Mouse (Mus musculus) heart, embryonic 16.5 days (tissue): ENCODE data around the gene Lacc1. TPM values are rescaled to one million over a fixed set of nuclear protein-coding genes. Genes with fewer than 3 reads are reported as not detected.

Experiments used
- ATAC-seq: fragments of 200-750 bp; cut with Nextera tagmentation; replicated peaks from 2 replicates; pipeline ENCODE4 v1.8.0; 2017; ENCODE audit warnings: moderate number of reproducible peaks; ENCODE audit not compliant: insufficient read depth, low FRiP score; ENCODE audit errors: extremely low read depth
- H3K27ac ChIP-seq: fragments of 300-500 bp; sonication (generic); 2 replicates; pipeline ENCODE4 v1.5.1; 2014; ENCODE audit warnings: mild to moderate bottlenecking, low read length, control low read depth, moderate library complexity
- H3K27me3 ChIP-seq: fragments of 300-500 bp; sonication (generic); 2 replicates; pipeline ENCODE4 v1.6.1; 2014; ENCODE audit warnings: low read length, mixed read lengths; ENCODE audit not compliant: control insufficient read depth, insufficient read depth
- H3K36me3 ChIP-seq: fragments of 300-500 bp; sonication (generic); 2 replicates; pipeline ENCODE4 v1.6.1; 2014; ENCODE audit not compliant: control insufficient read depth, insufficient read depth
- H3K4me1 ChIP-seq: fragments of 300-500 bp; sonication (generic); 2 replicates; pipeline ENCODE4 v1.6.1; 2014; ENCODE audit warnings: low read length, mixed read lengths; ENCODE audit not compliant: control insufficient read depth, insufficient read depth
- H3K4me2 ChIP-seq: fragments of 300-500 bp; sonication (generic); 2 replicates; pipeline ENCODE4 v1.6.1; 2014; ENCODE audit warnings: low read depth, mild to moderate bottlenecking, control low read depth, low read length
- H3K4me3 ChIP-seq: fragments of 300-500 bp; sonication (generic); 2 replicates; pipeline ENCODE4 v1.5.1; 2014; ENCODE audit warnings: mild to moderate bottlenecking, control low read depth, low read length
- H3K9ac ChIP-seq: fragments of 300-500 bp; sonication (generic); 2 replicates; pipeline ENCODE4 v1.6.1; 2014; ENCODE audit warnings: low read length, control low read depth
- H3K9me3 ChIP-seq: fragments of 300-500 bp; sonication (generic); replicated peaks from 2 replicates; pipeline ENCODE4 v1.6.1; 2016; ENCODE audit warnings: low read length; ENCODE audit not compliant: control insufficient read depth
- WGBS: fragments of 180-500 bp; shearing (Covaris S2); extraction: QIAGEN DNeasy Blood & Tissue Kit; methylation state at CpG from one replicate; pipeline ENCODE4 v1.1.7; 2014; 5-methylcytosine and 5-hydroxymethylcytosine counted together
- polyA plus RNA-seq: library from polyadenylated mRNA; unstranded; fragments of >200 nt; fragmentation: Nextera tagmentation; extraction: Ambion mirVana; gene quantifications from 2 replicates; pipeline ENCODE4 v1.2.1, GENCODE M21; 2015

Lacc1 gene
- polyA plus RNA-seq, result 6.0 and 7.7 TPM in 2 replicates

DNA sequence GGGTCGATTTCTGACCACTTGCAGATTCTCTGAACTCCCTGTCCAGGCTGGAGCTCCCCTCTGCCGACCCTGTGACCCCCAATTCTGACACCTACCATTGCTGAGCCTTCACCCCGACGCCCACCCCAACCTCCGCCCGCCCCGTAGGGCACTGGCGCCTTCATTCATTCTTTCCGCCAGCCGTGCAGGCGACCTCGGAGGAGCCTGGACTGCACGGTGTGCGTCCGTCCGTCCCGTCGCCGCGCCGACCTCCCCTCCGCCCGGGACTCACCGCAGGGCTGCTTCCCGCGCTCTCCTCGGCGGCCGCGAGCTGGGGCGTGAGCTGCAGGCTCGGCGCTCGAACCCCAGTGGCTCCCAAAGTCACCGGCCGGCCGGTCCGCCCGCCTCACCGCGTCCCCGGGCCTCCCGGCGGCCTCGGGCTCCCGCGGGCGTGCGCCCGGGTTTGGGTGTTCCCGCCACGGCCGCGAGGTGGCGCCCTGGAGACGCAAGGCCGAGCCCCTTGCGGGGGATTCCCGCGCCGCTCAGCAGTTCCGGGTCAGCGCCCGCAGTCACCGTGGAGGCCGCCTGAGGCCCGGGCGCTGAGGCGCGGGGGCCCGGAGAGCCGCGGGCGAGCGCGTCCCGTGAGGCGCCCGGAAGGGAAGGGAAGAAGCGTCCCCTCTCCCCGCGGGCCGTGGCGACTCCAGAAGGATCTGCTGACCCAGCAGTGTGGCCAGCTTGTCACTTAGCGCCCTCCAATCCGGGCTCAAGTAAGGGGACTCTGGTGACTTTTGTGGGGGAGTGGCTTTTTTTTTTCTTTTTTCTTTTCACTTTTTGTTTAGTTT, at the start of gene Lacc1, which contains the start of gene Ccdc122:
TSS of gene Lacc1 (minus strand) at position 679 of the 821 bp plus-strand sequence.
TSS of gene Ccdc122 (plus strand) at position 547 of the 821 bp plus-strand sequence.
- Histone ChIP-seq H3K4me2 (peak within 1 kb of the TSS; percentile 91), H3K4me1 (peaks cover 14% of the 10 kb centered on the region), H3K9ac (peak within 1 kb of the TSS; percentile 87), H3K27ac (0 out of 2 replicates have a peak within 1 kb of the TSS, but pooled peaks have one; percentile 7), H3K4me3 (peak within 1 kb of the TSS; percentile 77), H3K27me3 (no peaks in the 10 kb centered on the region), H3K36me3 (no peaks in the 10 kb centered on the region), H3K9me3 (no peaks in the 10 kb centered on the region)
- under 1% methylated on average over 83 of the region's 86 CpGs for WGBS
- peak; percentile 78 for ATAC-seq

DNA sequence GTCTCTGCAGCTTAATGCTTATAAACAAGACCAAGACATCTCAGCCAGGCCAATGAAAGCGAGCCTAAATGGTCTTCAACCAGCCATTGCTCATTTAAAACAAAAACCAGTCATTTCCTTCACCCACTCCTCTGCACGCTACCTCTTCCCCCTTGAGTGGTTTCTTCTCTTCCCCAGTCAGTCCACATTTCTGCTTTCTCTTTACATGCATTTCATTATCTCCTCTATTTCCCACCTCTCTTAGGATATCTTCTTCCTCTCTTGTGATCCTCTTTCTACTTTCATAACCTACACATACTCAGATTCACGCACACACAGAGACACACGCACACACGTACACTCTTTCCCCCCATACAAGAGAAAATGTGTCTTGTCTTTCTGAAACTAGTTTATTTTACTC, 44.5 kb upstream of the Lacc1 start:
- H3K4me3 ChIP-seq, result no peak overlapping the region
- WGBS, result 88% methylated on average over 5 of the region's 5 CpGs
- no peak overlapping the region for H3K9ac ChIP-seq
- no peak for ATAC-seq
- H3K27ac ChIP-seq, result no peak overlapping the region
- H3K36me3 ChIP-seq, result no peaks in the 10 kb centered on the region
- no peaks in the 10 kb centered on the region for H3K4me1 ChIP-seq
- no peaks in the 10 kb centered on the region for H3K9me3 ChIP-seq
- H3K27me3 ChIP-seq, result no peaks in the 10 kb centered on the region
- no peak overlapping the region for H3K4me2 ChIP-seq

DNA sequence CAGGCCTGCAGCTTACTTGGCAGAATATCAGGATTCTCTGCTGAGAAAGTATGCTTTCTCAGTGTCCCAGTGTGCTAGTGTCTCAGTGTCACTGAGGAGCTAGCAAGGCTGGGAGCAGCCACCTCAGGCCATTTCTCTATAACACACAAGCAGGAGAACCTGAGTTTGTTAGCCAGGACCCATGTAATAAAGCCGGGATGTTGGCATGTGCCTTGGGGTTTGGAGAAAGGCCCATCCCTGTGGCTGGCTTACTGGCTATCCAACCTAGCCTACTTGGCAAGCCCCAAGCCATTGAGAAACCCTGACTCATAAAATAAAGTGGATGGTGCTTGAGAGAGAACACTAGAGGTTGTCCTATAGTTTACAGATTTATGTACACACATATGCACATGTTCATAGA, 32.7 kb upstream of the Lacc1 start:
- Histone ChIP-seq H3K4me2 (no peak overlapping the region), H3K9me3 (no peaks in the 10 kb centered on the region), H3K4me3 (no peak overlapping the region), H3K4me1 (no peaks in the 10 kb centered on the region), H3K27ac (no peak overlapping the region), H3K36me3 (no peaks in the 10 kb centered on the region), H3K9ac (no peak overlapping the region), H3K27me3 (no peaks in the 10 kb centered on the region)
- no peak for ATAC-seq
- WGBS, result 77% methylated on average over 1 of the region's 1 CpGs

DNA sequence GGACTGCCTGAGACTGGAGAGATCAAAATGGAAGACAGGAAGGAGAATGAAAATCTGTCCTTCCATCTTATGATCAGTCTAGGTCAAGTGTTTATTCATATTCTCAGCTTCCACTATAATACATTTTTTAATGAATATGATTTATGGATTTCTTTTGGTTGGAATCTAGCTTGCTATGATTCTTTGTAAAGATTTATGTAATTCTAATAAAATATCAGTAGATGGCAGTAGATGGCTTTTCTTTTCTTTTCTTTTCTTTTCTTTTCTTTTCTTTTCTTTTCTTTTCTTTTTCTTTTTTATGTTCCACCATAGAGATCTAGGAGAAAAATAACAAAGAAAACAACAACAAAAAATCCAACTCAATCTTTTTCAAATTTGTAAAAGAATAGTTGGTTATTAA, 16.6 kb upstream of the Lacc1 start:
- Histone ChIP-seq H3K36me3 (no peaks in the 10 kb centered on the region), H3K4me1 (no peaks in the 10 kb centered on the region), H3K4me3 (no peak overlapping the region), H3K4me2 (no peak overlapping the region), H3K27ac (no peak overlapping the region), H3K27me3 (no peaks in the 10 kb centered on the region), H3K9ac (no peak overlapping the region), H3K9me3 (no peaks in the 10 kb centered on the region)
- no peak for ATAC-seq

DNA sequence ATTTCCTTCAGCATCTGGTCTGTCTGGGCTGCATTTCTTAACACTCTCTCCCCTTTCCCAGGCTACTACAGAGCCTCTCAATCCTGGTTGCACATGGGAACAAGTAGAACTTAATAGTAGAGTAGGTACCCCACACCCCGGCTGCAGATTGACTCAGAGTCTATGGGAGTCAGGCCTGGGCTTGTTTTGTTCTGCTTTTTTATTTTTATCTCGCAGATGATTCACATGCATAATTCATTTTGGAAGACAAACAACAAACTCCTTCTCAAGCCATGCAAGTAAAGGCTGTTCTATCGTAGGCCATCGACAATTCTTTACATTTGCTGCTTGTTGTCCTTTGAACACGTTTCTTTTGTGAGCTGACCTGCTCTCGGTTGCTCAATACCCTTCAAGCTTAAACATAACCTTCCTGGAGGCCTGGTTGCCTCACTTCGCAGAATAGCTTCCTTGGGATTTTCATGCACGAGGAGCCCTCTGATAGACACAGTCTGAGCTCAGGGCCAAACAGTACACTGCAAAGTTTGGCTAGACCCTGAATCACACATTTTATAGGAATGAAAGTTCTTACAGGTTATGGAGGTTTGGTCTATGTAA, 1.2 kb upstream of the Lacc1 start:
- no peaks in the 10 kb centered on the region for H3K36me3 ChIP-seq
- no peak overlapping the region for H3K4me3 ChIP-seq
- H3K27me3 ChIP-seq, result no peaks in the 10 kb centered on the region
- H3K9ac ChIP-seq, result no peak overlapping the region
- 80% methylated on average over 8 of the region's 8 CpGs for WGBS
- no peak overlapping the region for H3K27ac ChIP-seq
- no peak for ATAC-seq
- H3K4me2 ChIP-seq, result no peak overlapping the region
- no peaks in the 10 kb centered on the region for H3K9me3 ChIP-seq
- peaks cover 2% of the 10 kb centered on the region; the same call in 1 of the 2 replicates for H3K4me1 ChIP-seq

DNA sequence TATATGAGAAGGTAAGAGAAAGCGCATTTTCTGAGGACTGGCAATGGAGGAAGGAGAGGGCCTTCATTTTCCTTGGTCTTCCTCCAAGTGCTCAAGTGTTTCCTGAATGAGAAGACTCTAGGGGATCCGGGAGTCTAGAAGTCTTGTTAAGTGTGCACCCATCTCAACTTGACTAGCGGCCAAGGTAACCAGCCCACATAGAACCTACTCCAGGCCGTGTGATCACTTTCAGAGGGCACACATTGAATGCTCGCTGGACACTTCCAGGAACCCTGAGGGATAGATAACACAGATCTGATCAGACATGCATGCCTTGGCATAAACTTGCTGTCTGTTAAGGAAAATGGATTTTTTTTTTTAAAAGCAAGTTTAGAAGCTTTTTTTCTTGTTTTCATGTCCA, 626 bp upstream of the Lacc1 start:
- no peak overlapping the region; the same call in 1 of the 2 replicates for H3K4me2 ChIP-seq

DNA sequence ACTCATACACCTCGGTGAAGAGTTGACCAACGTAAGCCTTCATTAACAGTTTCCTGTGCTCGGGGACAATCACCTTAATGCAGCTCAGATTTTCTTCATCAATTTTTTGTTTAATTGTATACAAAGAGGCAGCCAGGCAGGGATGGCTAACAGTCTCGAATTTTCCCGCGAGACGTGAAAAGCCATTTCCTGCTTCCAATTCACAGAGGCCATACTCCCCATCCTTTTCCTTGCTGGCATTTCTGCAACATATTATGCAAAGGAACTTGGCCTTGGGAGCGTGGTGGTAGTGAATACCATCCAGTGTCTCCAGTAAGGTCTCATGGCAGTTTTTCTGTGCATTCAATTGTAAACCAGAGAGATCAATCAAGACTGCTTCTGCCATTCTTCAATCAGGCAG, 1.7 kb downstream of the Lacc1 start:
- Histone ChIP-seq H3K4me1 (peaks cover 14% of the 10 kb centered on the region), H3K27ac (no peak overlapping the region), H3K36me3 (no peaks in the 10 kb centered on the region), H3K4me2 (no peak overlapping the region), H3K4me3 (no peak overlapping the region), H3K9me3 (no peaks in the 10 kb centered on the region), H3K9ac (no peak overlapping the region), H3K27me3 (no peaks in the 10 kb centered on the region)
- ATAC-seq, result no peak
- WGBS, result 87% methylated on average over 8 of the region's 8 CpGs

More for the DNA sequence above, 626 bp upstream of the Lacc1 start:
- WGBS, result 67% methylated on average over 5 of the region's 5 CpGs
- H3K9ac ChIP-seq, result no peak overlapping the region
- no peak for ATAC-seq
- peaks cover 7% of the 10 kb centered on the region for H3K4me1 ChIP-seq
- no peak overlapping the region for H3K27ac ChIP-seq
- H3K4me3 ChIP-seq, result no peak overlapping the region
- H3K36me3 ChIP-seq, result no peaks in the 10 kb centered on the region
- H3K9me3 ChIP-seq, result no peaks in the 10 kb centered on the region
- H3K27me3 ChIP-seq, result no peaks in the 10 kb centered on the region

DNA sequence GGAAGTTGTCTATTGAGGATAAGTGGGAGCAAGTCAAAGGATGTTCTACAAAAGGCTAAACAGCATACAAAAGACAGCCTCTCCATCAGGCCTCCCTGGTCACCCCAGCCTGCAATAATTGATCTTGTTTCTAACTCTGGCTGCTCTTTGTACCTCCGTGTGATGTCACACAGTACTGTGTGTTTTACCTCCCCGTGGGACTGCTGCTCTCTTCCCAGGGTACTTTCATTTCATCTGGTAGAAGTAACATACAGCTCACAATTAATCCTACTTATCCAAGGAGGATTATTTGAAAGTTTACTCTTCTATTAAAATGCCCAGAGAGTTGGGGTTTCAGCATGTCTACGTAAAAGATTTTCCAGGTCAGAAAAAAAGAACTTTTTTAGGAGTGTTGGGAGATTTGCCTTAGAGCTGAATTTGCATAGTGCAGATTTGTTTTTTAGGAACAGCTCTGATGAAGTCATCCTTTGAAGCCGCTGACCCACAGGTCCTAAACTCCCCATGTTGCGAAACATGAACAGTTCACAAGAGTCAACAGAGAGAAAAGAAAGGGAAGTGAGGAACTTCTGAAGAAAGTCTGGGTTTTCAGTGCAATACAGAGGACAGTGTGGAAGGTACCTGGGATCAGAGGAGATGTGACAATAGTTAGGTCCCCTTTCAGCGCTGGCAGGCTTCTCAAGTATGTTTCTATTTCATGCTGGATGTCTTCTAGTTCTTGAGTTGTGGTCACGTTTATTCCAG, 2.4 kb downstream of the Lacc1 start:
- no peak overlapping the region for H3K27ac ChIP-seq
- no peak overlapping the region for H3K9ac ChIP-seq
- 69% methylated on average over 7 of the region's 7 CpGs for WGBS

DNA sequence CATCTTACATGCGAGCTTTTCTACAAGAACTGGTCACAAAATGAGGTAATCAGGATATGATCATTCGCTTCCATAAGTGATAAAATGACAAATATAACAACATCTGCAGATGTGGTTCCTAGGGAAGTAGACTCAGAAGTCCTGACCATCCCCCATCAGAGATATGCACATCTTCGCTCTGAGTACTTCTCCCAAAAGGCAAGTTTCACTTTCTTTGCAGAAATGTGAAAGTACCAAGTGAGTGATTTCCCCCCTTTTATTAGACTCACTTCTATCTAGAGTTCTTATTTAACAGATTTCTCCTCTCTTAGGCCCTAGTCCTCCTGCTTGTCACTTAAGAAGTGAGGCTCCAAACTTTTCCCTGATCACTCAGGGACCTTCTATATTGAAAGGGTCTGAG, 3.3 kb downstream of the Lacc1 start:
- no peak overlapping the region for H3K4me3 ChIP-seq
- 83% methylated on average over 3 of the region's 3 CpGs for WGBS

More for the DNA sequence above, 2.4 kb downstream of the Lacc1 start:
- Histone ChIP-seq H3K4me1 (peaks cover 14% of the 10 kb centered on the region), H3K9me3 (no peaks in the 10 kb centered on the region), H3K27me3 (no peaks in the 10 kb centered on the region), H3K4me2 (no peak overlapping the region), H3K36me3 (no peaks in the 10 kb centered on the region), H3K4me3 (no peak overlapping the region)
- no peak for ATAC-seq

More for the DNA sequence above, 3.3 kb downstream of the Lacc1 start:
- Histone ChIP-seq H3K4me1 (peaks cover 14% of the 10 kb centered on the region), H3K27me3 (no peaks in the 10 kb centered on the region), H3K4me2 (no peak overlapping the region), H3K36me3 (no peaks in the 10 kb centered on the region), H3K9ac (no peak overlapping the region), H3K9me3 (no peaks in the 10 kb centered on the region), H3K27ac (no peak overlapping the region)
- no peak for ATAC-seq
